Mouse (Mus musculus) heart, postnatal 0 days (tissue): ENCODE data around the gene Bpifa6.

Source experiments
- CTCF ChIP-seq: IDR thresholded peaks from 2 replicates; pipeline ENCODE4 v1.5.1; 2016; ENCODE audit warnings: antibody characterized with exemption, control low read depth, low read depth
- EP300 ChIP-seq: IDR thresholded peaks from 2 replicates; pipeline ENCODE4 v1.6.1; 2016; ENCODE audit warnings: antibody characterized with exemption, low read depth

GRCm38 (mm10) chr2:153995770-153996169, 21.0 kb downstream of the Bpifa6 start:
- TF ChIP-seq CTCF: peak; percentile 92
- no peak for TF ChIP-seq EP300
